Mouse (Mus musculus): ENCODE results near the gene Gm20708. TPM values are rescaled to one million over a fixed set of nuclear protein-coding genes. Genes with fewer than 3 reads are reported as not detected.

Gm20708 gene
- polyA plus RNA-seq, 1 experiment from 2014 or later, result not detected

Other genes with a start within 250 kb of the Gm20708 start
- gene Tnrc6c, start 155.4 kb upstream of the Gm20708 start, polyA plus RNA-seq (2016; fragmentation: Nextera tagmentation; extraction: Ambion mirVana), result 25.0 and 26.6 TPM in 2 replicates
- 1.0 and 1.4 TPM in 2 replicates for gene Tmc8, start 27.6 kb upstream of the Gm20708 start, polyA plus RNA-seq (2016; fragmentation: Nextera tagmentation; extraction: Ambion mirVana)
- gene Tmc6, start 27.5 kb upstream of the Gm20708 start, polyA plus RNA-seq (2016; fragmentation: Nextera tagmentation; extraction: Ambion mirVana), result 11.2 and 11.5 TPM in 2 replicates
- 0.42 TPM in 1 of 2 replicates, not detected in the other for gene 6030468B19Rik, start 12.0 kb upstream of the Gm20708 start, polyA plus RNA-seq (2016; fragmentation: Nextera tagmentation; extraction: Ambion mirVana)
- gene Syngr2, start within 50 bp of the Gm20708 start, polyA plus RNA-seq (2016; fragmentation: Nextera tagmentation; extraction: Ambion mirVana), result 19.0 and 19.4 TPM in 2 replicates
- gene Afmid, start 16.3 kb downstream of the Gm20708 start, polyA plus RNA-seq (2016; fragmentation: Nextera tagmentation; extraction: Ambion mirVana), result 3.4 and 4.0 TPM in 2 replicates
- 53.8 and 54.4 TPM in 2 replicates for gene Tk1, start 16.4 kb downstream of the Gm20708 start, polyA plus RNA-seq (2016; fragmentation: Nextera tagmentation; extraction: Ambion mirVana)
- 168 and 183 TPM in 2 replicates for gene Birc5, start 39.6 kb downstream of the Gm20708 start, polyA plus RNA-seq (2016; fragmentation: Nextera tagmentation; extraction: Ambion mirVana)
- gene Tmem235, start 51.1 kb downstream of the Gm20708 start, polyA plus RNA-seq (2016; fragmentation: Nextera tagmentation; extraction: Ambion mirVana), result not detected in 2 replicates
- 3.1 and 3.2 TPM in 2 replicates for gene Tha1, start 63.8 kb downstream of the Gm20708 start, polyA plus RNA-seq (2016; fragmentation: Nextera tagmentation; extraction: Ambion mirVana)
- gene Socs3, start 160.4 kb downstream of the Gm20708 start, polyA plus RNA-seq (2016; fragmentation: Nextera tagmentation; extraction: Ambion mirVana), result 9.2 and 10.1 TPM in 2 replicates
- gene Pgs1, start 176.6 kb downstream of the Gm20708 start, polyA plus RNA-seq (2016; fragmentation: Nextera tagmentation; extraction: Ambion mirVana), result 50.2 and 50.3 TPM in 2 replicates